Mouse (Mus musculus): ENCODE results near the gene Usp22.

- TF ChIP-seq CTCF (conservative IDR thresholded peaks at IDR 0.05; ENCODE audit: low read length) (no peak), POU5F1 (IDR thresholded peaks at IDR 0.05; ENCODE audit: borderline replicate concordance, low read length) (no peak)
These were observed 33.5 kb upstream of the Usp22 start for GRCm38 (mm10) chr11:61208316-61208715.

All from E14TG2a.4 (cell line).